ENCODE assay signal across 19 mouse cellular contexts in the genomic region with DNA sequence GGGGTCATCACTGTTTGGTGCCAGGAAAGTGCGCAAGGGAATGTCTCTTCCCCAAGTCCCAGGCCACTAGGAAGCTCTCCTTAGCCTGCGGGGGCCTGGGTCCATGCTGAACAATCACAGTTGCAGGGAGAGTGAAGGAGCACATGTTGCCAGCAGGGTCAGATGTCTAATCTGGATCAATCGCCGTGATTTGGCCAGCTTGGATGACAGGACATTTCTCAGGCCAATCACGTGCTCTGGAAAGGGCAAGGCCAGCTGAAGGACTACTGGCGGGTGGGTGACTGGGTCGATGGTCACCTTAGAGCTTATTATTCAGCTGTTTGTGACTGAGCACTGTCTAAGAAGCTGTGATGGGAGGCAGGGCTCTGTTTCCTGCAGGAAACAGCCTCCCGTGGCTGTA. TPM values are rescaled to one million over a fixed set of nuclear protein-coding genes. Genes with fewer than 3 reads are reported as not detected.
"Had no signal": no experiment of that assay in that cellular context is flagged by ENCODE, and none has a peak within 500 bp of the region (broad histone marks: within the 10 kb centered on the region; RNA-seq: fewer than 3 reads in every experiment).

No protein-coding gene starts in this region.

- H3K4me2 ChIP-seq: kidney, embryonic 15.5 days; limb, embryonic 15.5 days; liver, embryonic 15.5 days; lung, embryonic 14.5 days; midbrain, embryonic 11.5 days; midbrain, embryonic 15.5 days; neural tube, embryonic 13.5 days had no signal

- H3K27ac ChIP-seq: kidney, embryonic 15.5 days; left cerebral cortex, adult 2 months; limb, embryonic 15.5 days; liver, embryonic 15.5 days; macrophage; midbrain, embryonic 15.5 days; neural tube, embryonic 13.5 days had no signal

- ATAC-seq: midbrain, embryonic 15.5 days had no signal

- H3K4me1 ChIP-seq: kidney, embryonic 15.5 days; limb, embryonic 15.5 days; liver, embryonic 15.5 days; midbrain, embryonic 15.5 days; neural tube, embryonic 13.5 days had no signal

- H3K9me3 ChIP-seq: kidney, embryonic 15.5 days; limb, embryonic 15.5 days; liver, embryonic 15.5 days; megakaryocyte, embryonic 14.5 days; midbrain, embryonic 15.5 days; neural tube, embryonic 13.5 days had no signal

- H3K9ac ChIP-seq: kidney, embryonic 15.5 days; limb, embryonic 15.5 days; liver, embryonic 15.5 days; lung, embryonic 14.5 days; midbrain, embryonic 15.5 days; neural tube, embryonic 13.5 days had no signal

- DNase-seq: kidney, adult 2 months; kidney, postnatal 25 days; lung, embryonic 14.5 days; lung, postnatal 10 days; right cerebral cortex, adult 18-20 months; right cerebral cortex, postnatal 25 days; thymus, postnatal 36 days had no signal

- H3K36me3 ChIP-seq: kidney, embryonic 15.5 days; limb, embryonic 15.5 days; liver, embryonic 15.5 days; midbrain, embryonic 15.5 days; neural tube, embryonic 13.5 days had no signal

- H3K4me3 ChIP-seq: kidney, embryonic 15.5 days; left cerebral cortex, adult 2 months; limb, embryonic 15.5 days; liver, embryonic 15.5 days; megakaryocyte, embryonic 14.5 days; midbrain, embryonic 15.5 days; neural tube, embryonic 13.5 days had no signal

- H3K27me3 ChIP-seq: midbrain, embryonic 15.5 days had no signal

RNA-seq across cellular contexts. Expression of gene Sec14l5, which starts 37.2 kb away (rescaled TPM):
- total RNA-seq: monocyte, adult 5-6 weeks had no signal
- polyA plus RNA-seq: limb, embryonic 11.5 days; liver, embryonic 15.5 days; macrophage; small intestine, adult 2 months had no signal

RNA-seq across cellular contexts. Expression of gene AU021092, which starts 38.0 kb away (rescaled TPM):
- total RNA-seq: monocyte, adult 5-6 weeks had no signal
- polyA plus RNA-seq: macrophage had no signal

RNA-seq across cellular contexts. Expression of gene Ppl, which starts 51.9 kb away (rescaled TPM):
- polyA plus RNA-seq: macrophage had no signal
